Mouse (Mus musculus): Measurements from ENCODE around the gene Dusp1. TPM values are rescaled to one million over a fixed set of nuclear protein-coding genes. Genes with fewer than 3 reads are reported as not detected.

The Dusp1 gene
- polyA plus RNA-seq, 1 experiment from 2014 or later: 27.7 TPM

DNA sequence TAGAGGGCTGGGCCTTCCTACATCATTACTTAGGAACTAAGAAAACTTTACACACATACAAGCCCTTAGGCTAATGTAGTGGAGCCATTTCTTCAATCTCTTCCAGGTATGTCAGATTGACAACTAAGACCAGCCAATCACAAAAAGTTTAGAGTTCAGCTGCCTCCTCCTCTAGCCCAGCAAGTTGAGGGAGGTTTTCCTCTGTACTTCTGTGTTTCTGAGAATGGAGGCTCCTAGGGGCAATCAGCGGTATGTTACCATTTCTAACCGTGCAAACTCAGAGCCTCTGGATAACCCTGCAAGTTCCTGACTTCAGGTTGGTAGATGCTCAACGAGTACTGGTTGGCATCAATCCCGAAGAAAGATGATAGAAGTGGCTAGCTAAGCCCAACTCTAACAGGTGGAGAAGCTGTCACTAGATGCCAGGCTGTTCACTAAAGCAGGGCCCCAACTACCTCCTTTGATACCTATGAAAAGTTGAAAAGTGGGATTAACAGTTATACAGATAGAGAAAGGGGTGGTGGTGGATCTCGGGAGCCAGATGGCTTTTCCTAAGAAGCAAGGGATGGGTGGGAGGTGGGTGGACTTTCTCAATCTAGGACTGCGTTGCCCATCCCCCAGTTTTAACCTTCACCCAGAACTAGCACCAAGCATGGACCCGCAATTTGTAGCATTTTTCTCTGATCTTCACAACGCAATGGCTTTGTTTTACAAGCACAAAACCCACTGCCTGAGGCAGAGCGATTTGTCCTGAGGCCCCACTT lies 1.2 kb downstream of the Dusp1 start:
- Histone ChIP-seq H3K36me3 (ENCODE audit: control insufficient read depth, insufficient read depth, low read length) (no peaks in the 10 kb centered on the region), H3K27ac (replicated peaks) (peak overlapping the region; percentile 2; the same call in 1 of the 2 replicates), H3K4me2 (replicated peaks; ENCODE audit: low read depth) (peak overlapping the region; percentile 92), H3K27me3 (ENCODE audit: control insufficient read depth, insufficient read depth, low read length) (no peaks in the 10 kb centered on the region), H3K9ac (ENCODE audit: low read length) (peak overlapping the region; percentile 81), H3K4me3 (ENCODE audit: low read depth, low read length) (peak overlapping the region; percentile 76), H3K9me3 (ENCODE audit: control insufficient read depth, low read length) (no peaks in the 10 kb centered on the region), H3K4me1 (replicated peaks; ENCODE audit: control insufficient read depth, insufficient read depth) (peaks cover 8% of the 10 kb centered on the region)
- DNase-seq (ENCODE audit: low spot score) (no peak), ATAC-seq (ENCODE audit: low FRiP score, low TSS enrichment) (no peak; the same call in 1 of the 2 replicates)
- 29% methylated on average over 9 of the region's 9 CpGs for WGBS
- TF ChIP-seq EP300 (optimal IDR thresholded peaks at IDR 0.05): no peak
- no peak for TF ChIP-seq CTCF (IDR thresholded peaks at IDR 0.05; ENCODE audit: low read depth)

DNA sequence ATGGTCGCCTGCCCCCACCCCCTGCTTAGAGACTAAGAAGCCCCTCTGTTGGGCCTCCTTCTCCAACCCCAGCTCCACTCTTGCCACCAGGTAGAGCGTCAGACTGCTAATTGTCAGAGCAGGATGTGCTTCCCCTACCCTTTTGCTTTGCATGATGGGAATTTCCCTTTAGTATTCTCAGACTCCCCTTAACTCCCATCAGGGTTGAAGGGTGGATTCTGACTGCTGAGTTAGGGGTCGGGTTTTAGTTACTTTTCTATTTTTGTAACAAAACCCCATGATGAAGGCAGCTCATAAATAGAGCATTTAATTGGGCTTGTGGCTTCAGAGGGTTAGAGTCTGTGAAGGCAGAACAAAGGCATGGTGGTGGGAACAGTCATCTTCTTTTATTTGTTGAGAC lies 8.9 kb downstream of the Dusp1 start:
- Histone ChIP-seq H3K4me3 (ENCODE audit: low read depth, low read length) (no peak overlapping the region), H3K27ac (replicated peaks) (no peak overlapping the region), H3K36me3 (ENCODE audit: control insufficient read depth, insufficient read depth, low read length) (no peaks in the 10 kb centered on the region), H3K4me1 (replicated peaks; ENCODE audit: control insufficient read depth, insufficient read depth) (no peaks in the 10 kb centered on the region; the same call in 1 of the 2 replicates), H3K27me3 (ENCODE audit: control insufficient read depth, insufficient read depth, low read length) (no peaks in the 10 kb centered on the region), H3K9me3 (ENCODE audit: control insufficient read depth, low read length) (no peaks in the 10 kb centered on the region), H3K9ac (ENCODE audit: low read length) (no peak overlapping the region), H3K4me2 (replicated peaks; ENCODE audit: low read depth) (no peak overlapping the region)
- no peak for TF ChIP-seq CTCF (IDR thresholded peaks at IDR 0.05; ENCODE audit: low read depth)
- DNase-seq (ENCODE audit: low spot score): no peak
- WGBS: 72% methylated on average over 3 of the region's 3 CpGs
- ATAC-seq (ENCODE audit: low FRiP score, low TSS enrichment): no peak

DNA sequence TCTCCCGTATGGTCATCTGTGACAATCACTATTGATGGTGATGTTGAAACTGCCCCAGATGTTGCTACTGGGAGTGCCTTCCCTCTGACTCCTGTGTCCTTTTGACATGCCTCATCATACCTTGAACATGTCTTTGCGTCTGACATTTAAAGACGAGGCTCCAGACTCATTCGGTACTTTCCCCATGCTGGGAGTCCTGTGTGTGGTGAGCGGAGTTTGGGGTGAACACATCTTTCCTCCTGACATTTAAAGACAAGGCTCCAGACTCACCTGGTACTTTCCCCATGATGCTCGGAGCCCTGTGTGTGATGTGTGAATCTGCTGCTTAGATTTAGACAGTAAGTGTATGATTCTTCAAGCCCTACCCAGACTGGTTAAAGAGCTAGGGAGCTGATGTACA lies 10.8 kb downstream of the Dusp1 start:
- no peaks in the 10 kb centered on the region for H3K36me3 ChIP-seq (ENCODE audit: control insufficient read depth, insufficient read depth, low read length)
- TF ChIP-seq CTCF (IDR thresholded peaks at IDR 0.05; ENCODE audit: low read depth): no peak
- no peak for TF ChIP-seq EP300 (optimal IDR thresholded peaks at IDR 0.05)
- ATAC-seq (ENCODE audit: low FRiP score, low TSS enrichment) (no peak), DNase-seq (ENCODE audit: low spot score) (no peak)
- H3K9me3 ChIP-seq (ENCODE audit: control insufficient read depth, low read length): no peaks in the 10 kb centered on the region
- no peaks in the 10 kb centered on the region; the same call in 1 of the 2 replicates for H3K4me1 ChIP-seq (replicated peaks; ENCODE audit: control insufficient read depth, insufficient read depth)
- H3K9ac ChIP-seq (ENCODE audit: low read length): no peak overlapping the region
- H3K27ac ChIP-seq (replicated peaks): no peak overlapping the region
- no peaks in the 10 kb centered on the region for H3K27me3 ChIP-seq (ENCODE audit: control insufficient read depth, insufficient read depth, low read length)
- H3K4me2 ChIP-seq (replicated peaks; ENCODE audit: low read depth): no peak overlapping the region
- no peak overlapping the region for H3K4me3 ChIP-seq (ENCODE audit: low read depth, low read length)
- WGBS: 79% methylated on average over 6 of the region's 6 CpGs

DNA sequence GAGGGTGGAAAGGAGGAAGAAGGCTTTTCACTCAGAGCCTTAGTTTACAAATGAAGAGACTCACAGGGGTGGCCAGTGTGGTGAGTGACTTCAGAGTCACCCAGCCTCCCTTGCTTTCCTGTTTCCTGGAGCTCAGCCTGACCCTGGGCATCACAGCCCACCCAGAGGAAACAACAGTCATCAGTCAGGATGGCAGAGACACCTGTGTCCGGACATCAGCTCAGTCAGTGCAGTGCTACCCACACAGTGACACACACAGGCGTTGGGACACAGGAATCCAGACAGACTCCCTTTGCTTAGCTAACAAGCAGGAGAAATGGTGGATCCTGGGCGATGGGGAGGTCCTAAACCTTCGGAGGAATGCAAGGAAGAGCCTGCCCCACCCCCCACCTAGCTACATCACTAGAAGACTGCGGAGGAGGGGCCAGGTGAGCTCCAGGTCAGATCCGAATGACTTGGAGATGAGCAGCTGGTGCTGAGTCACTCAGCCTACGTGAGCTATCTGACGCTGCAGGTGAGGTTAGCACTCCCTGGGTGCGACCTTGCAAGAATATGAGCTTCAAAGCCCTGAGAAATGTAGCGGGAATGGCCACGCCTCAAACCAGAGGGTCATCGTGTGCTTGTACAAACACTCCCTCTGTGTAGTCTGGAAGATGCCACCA lies 12.6 kb downstream of the Dusp1 start:
- ATAC-seq (ENCODE audit: low FRiP score, low TSS enrichment) (peak; percentile 80), DNase-seq (ENCODE audit: low spot score) (peak; percentile 55)
- Histone ChIP-seq H3K9me3 (ENCODE audit: control insufficient read depth, low read length) (no peaks in the 10 kb centered on the region), H3K9ac (ENCODE audit: low read length) (no peak overlapping the region), H3K4me3 (ENCODE audit: low read depth, low read length) (no peak overlapping the region), H3K4me2 (replicated peaks; ENCODE audit: low read depth) (no peak overlapping the region), H3K36me3 (ENCODE audit: control insufficient read depth, insufficient read depth, low read length) (no peaks in the 10 kb centered on the region), H3K27me3 (ENCODE audit: control insufficient read depth, insufficient read depth, low read length) (no peaks in the 10 kb centered on the region), H3K4me1 (replicated peaks; ENCODE audit: control insufficient read depth, insufficient read depth) (peaks cover 3% of the 10 kb centered on the region; the same call in 1 of the 2 replicates), H3K27ac (replicated peaks) (peak overlapping the region; percentile 40; the same call in 1 of the 2 replicates)
- WGBS: 10% methylated on average over 12 of the region's 12 CpGs
- TF ChIP-seq EP300 (optimal IDR thresholded peaks at IDR 0.05) (no peak), CTCF (IDR thresholded peaks at IDR 0.05; ENCODE audit: low read depth) (no peak)

DNA sequence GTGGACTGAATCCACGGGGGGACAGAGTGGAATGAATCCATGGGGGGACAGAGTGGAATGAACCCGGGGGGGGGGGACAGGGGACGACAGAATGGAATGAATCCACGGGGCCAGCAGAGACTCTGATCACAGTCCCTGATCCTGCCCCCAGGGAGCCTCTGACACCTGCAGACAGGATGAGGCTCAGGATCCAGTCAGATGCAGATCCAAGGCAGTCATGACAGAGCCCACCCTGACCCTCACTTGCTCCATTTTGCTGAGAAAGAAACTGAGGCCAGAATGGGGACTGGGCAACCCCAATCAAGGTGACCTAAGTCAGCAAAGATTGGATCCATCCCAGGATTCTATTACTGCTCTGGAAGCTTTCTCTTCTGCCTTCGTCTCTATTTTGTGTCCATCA lies 13.4 kb downstream of the Dusp1 start:
- no peak for ATAC-seq (ENCODE audit: low FRiP score, low TSS enrichment)
- 5% methylated on average over 2 of the region's 5 CpGs for WGBS
- TF ChIP-seq CTCF (IDR thresholded peaks at IDR 0.05; ENCODE audit: low read depth) (no peak), EP300 (optimal IDR thresholded peaks at IDR 0.05) (no peak)
- Histone ChIP-seq H3K9me3 (ENCODE audit: control insufficient read depth, low read length) (no peaks in the 10 kb centered on the region), H3K4me1 (replicated peaks; ENCODE audit: control insufficient read depth, insufficient read depth) (peaks cover 3% of the 10 kb centered on the region; the same call in 1 of the 2 replicates), H3K9ac (ENCODE audit: low read length) (no peak overlapping the region), H3K27ac (replicated peaks) (peak overlapping the region; percentile 40; the same call in 1 of the 2 replicates), H3K4me2 (replicated peaks; ENCODE audit: low read depth) (no peak overlapping the region), H3K27me3 (ENCODE audit: control insufficient read depth, insufficient read depth, low read length) (no peaks in the 10 kb centered on the region), H3K4me3 (ENCODE audit: low read depth, low read length) (no peak overlapping the region), H3K36me3 (ENCODE audit: control insufficient read depth, insufficient read depth, low read length) (no peaks in the 10 kb centered on the region)
- DNase-seq (ENCODE audit: low spot score): no peak

DNA sequence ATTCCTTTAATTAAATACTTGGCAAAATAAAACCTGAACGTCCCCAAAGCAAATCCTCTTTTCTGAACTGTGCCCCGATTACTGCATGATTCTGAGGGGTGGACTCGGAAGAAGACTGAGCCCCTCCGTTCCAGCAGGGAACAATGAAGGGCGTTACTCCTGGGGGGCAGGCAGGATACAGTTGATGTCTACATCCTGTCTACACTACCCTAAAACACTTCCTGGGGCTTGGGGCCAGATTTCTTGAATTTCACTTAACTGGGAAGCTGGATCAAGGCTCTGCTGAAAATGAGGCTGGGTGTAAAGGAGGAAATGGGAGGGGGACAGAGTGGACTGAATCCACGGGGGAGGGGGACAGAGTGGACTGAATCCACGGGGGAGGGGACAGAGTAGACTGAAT lies 14.2 kb downstream of the Dusp1 start:
- DNase-seq (ENCODE audit: low spot score): no peak
- no peaks in the 10 kb centered on the region for H3K9me3 ChIP-seq (ENCODE audit: control insufficient read depth, low read length)
- 25% methylated on average over 6 of the region's 7 CpGs for WGBS
- no peak overlapping the region for H3K4me3 ChIP-seq (ENCODE audit: low read depth, low read length)
- H3K4me2 ChIP-seq (replicated peaks; ENCODE audit: low read depth): no peak overlapping the region
- peak overlapping the region; percentile 71 for H3K27ac ChIP-seq (replicated peaks)
- no peak overlapping the region; the same call in 1 of the 2 replicates for H3K9ac ChIP-seq (ENCODE audit: low read length)
- H3K27me3 ChIP-seq (ENCODE audit: control insufficient read depth, insufficient read depth, low read length): no peaks in the 10 kb centered on the region
- H3K4me1 ChIP-seq (replicated peaks; ENCODE audit: control insufficient read depth, insufficient read depth): peaks cover 3% of the 10 kb centered on the region; the same call in 1 of the 2 replicates
- no peak for ATAC-seq (ENCODE audit: low FRiP score, low TSS enrichment)
- no peak for TF ChIP-seq EP300 (optimal IDR thresholded peaks at IDR 0.05)
- no peak for TF ChIP-seq CTCF (IDR thresholded peaks at IDR 0.05; ENCODE audit: low read depth)
- H3K36me3 ChIP-seq (ENCODE audit: control insufficient read depth, insufficient read depth, low read length): no peaks in the 10 kb centered on the region

Measured in stomach, postnatal 0 days (tissue).